Mouse (Mus musculus) CH12.LX (cell line): ENCODE data around the gene Ddx11. TPM values are rescaled to one million over a fixed set of nuclear protein-coding genes. Genes with fewer than 3 reads are reported as not detected.
"Not testable (repeated sequence)": the region's sequence is repeated elsewhere in the genome, so short reads cannot be mapped to it uniquely, and the experiment has no call there.

Source experiments
- DNase-seq: peaks from one replicate; pipeline ENCODE4 v3.0.0-alpha.2; 2013; ENCODE audit errors: extremely low read depth
- H3K27ac ChIP-seq: 2 replicates; pipeline ENCODE4 v1.5.1; 2012; ENCODE audit warnings: low read depth, mild to moderate bottlenecking, control low read depth, moderate library complexity; ENCODE audit not compliant: insufficient read depth
- H3K27me3 ChIP-seq: replicated peaks from 2 replicates; pipeline ENCODE3; 2012; ENCODE audit warnings: inconsistent platforms
- H3K36me3 ChIP-seq, 2 experiments: replicated peaks in 1 of 2; 2 replicates each; pipeline versions ENCODE3 to v1.6.1; 2012; ENCODE audit warnings: inconsistent platforms in 1 of 2, low read length in 1 of 2, mild to moderate bottlenecking in 1 of 2, mixed read lengths in 1 of 2, moderate library complexity in 1 of 2; ENCODE audit not compliant: control insufficient read depth in 1 of 2, insufficient read depth in 1 of 2
- H3K4me1 ChIP-seq, 2 experiments: 2 replicates each; pipeline ENCODE4 v1.6.1; 2012; ENCODE audit warnings: inconsistent platforms in 1 of 2, moderate library complexity in 1 of 2; ENCODE audit not compliant: insufficient read depth in 2 of 2, control insufficient read depth in 1 of 2
- H3K4me2 ChIP-seq: 2 replicates; pipeline ENCODE4 v1.6.1; 2012; ENCODE audit warnings: low read depth, mild to moderate bottlenecking, control low read depth; ENCODE audit not compliant: poor library complexity, insufficient read depth, severe bottlenecking
- H3K4me3 ChIP-seq, 3 experiments: fragments of 150-350 bp in 1 of 3; sonication (generic) in 1 of 3; replicated peaks in 1 of 3; 2 replicates each; pipeline versions ENCODE3 to v1.5.1; 2011 to 2012; ENCODE audit warnings: low read depth in 2 of 3, low read length in 2 of 3, mild to moderate bottlenecking in 2 of 3, moderate library complexity in 2 of 3, control low read depth in 1 of 3, improper control_type of control experiment in 1 of 3, inconsistent platforms in 1 of 3, mixed read lengths in 1 of 3; ENCODE audit not compliant: poor library complexity in 1 of 3
- H3K79me2 ChIP-seq: replicated peaks from 2 replicates; pipeline ENCODE4 v1.6.1; 2012; ENCODE audit warnings: mild to moderate bottlenecking, moderate library complexity; ENCODE audit not compliant: control insufficient read depth, poor library complexity, insufficient read depth, severe bottlenecking; ENCODE audit errors: extremely low read depth
- H3K9ac ChIP-seq: 2 replicates; pipeline ENCODE4 v1.6.1; 2012; ENCODE audit warnings: low read depth, mild to moderate bottlenecking, control low read depth, moderate library complexity; ENCODE audit not compliant: insufficient read depth
- H3K9me3 ChIP-seq: replicated peaks from 2 replicates; pipeline ENCODE3; 2012; ENCODE audit warnings: low read length, inconsistent platforms, mixed read lengths
- BHLHE40 ChIP-seq: IDR thresholded peaks from 2 replicates; pipeline ENCODE4 v1.6.1; 2011; ENCODE audit warnings: mild to moderate bottlenecking, low read depth, low read length, improper control_type of control experiment
- CTCF ChIP-seq, 2 experiments: IDR thresholded peaks in 1 of 2; conservative IDR thresholded peaks in 1 of 2; 2 replicates each; pipeline ENCODE4 v1.5.1; 2011 to 2012; ENCODE audit warnings: low read depth in 2 of 2, low read length in 2 of 2, improper control_type of control experiment in 1 of 2, inconsistent platforms in 1 of 2, mild to moderate bottlenecking in 1 of 2, moderate library complexity in 1 of 2
- E2F4 ChIP-seq: IDR thresholded peaks from 2 replicates; pipeline ENCODE4 v1.6.1; 2011; ENCODE audit warnings: low read depth, low read length, improper control_type of control experiment; ENCODE audit not compliant: insufficient replicate concordance
- GABPA ChIP-seq: IDR thresholded peaks from 2 replicates; pipeline ENCODE4 v1.6.1; 2012; ENCODE audit warnings: low read depth, low read length, improper control_type of control experiment, inconsistent platforms; ENCODE audit not compliant: insufficient replicate concordance
- IRF4 ChIP-seq: IDR thresholded peaks from 2 replicates; pipeline ENCODE4 v1.6.1; 2014; ENCODE audit warnings: low read depth, mild to moderate bottlenecking, inconsistent platforms, low read length, improper control_type of control experiment
- KAT2A ChIP-seq: IDR thresholded peaks from 2 replicates; pipeline ENCODE4 v1.6.1; 2012; ENCODE audit warnings: low read length, improper control_type of control experiment, inconsistent platforms; ENCODE audit not compliant: insufficient replicate concordance
- MAFK ChIP-seq: IDR thresholded peaks from 2 replicates; pipeline ENCODE4 v1.6.1; 2011; ENCODE audit warnings: low read length, improper control_type of control experiment; ENCODE audit not compliant: insufficient replicate concordance
- MAZ ChIP-seq: IDR thresholded peaks from 2 replicates; pipeline ENCODE4 v1.6.1; 2012; ENCODE audit warnings: low read depth, mild to moderate bottlenecking, inconsistent platforms, low read length, improper control_type of control experiment, moderate library complexity
- MEF2A ChIP-seq: IDR thresholded peaks from 2 replicates; pipeline ENCODE4 v1.6.1; 2014; ENCODE audit warnings: low read depth, mild to moderate bottlenecking, inconsistent platforms, low read length, improper control_type of control experiment, borderline replicate concordance
- NELFE ChIP-seq: IDR thresholded peaks from 2 replicates; pipeline ENCODE4 v1.6.1; 2011; ENCODE audit warnings: low read depth, low read length, improper control_type of control experiment
- PAX5 ChIP-seq: IDR thresholded peaks from 2 replicates; pipeline ENCODE4 v1.6.1; 2012; ENCODE audit warnings: low read length, inconsistent platforms, mixed read lengths
- SMC3 ChIP-seq: IDR thresholded peaks from 2 replicates; pipeline ENCODE4 v1.6.1; 2011; ENCODE audit warnings: low read depth, low read length, improper control_type of control experiment
- TCF12 ChIP-seq: IDR thresholded peaks from 2 replicates; pipeline ENCODE4 v1.6.1; 2014; ENCODE audit warnings: low read depth, mild to moderate bottlenecking, inconsistent platforms, low read length, improper control_type of control experiment
- UBTF ChIP-seq: IDR thresholded peaks from 2 replicates; pipeline ENCODE4 v1.6.1; 2012; ENCODE audit warnings: low read depth, mild to moderate bottlenecking, inconsistent platforms, low read length, improper control_type of control experiment, moderate library complexity
- USF1 ChIP-seq: IDR thresholded peaks from 2 replicates; pipeline ENCODE4 v1.6.1; 2014; ENCODE audit warnings: low read depth, mild to moderate bottlenecking, inconsistent platforms, low read length, improper control_type of control experiment
- USF2 ChIP-seq: conservative IDR thresholded peaks from 2 replicates; pipeline ENCODE4 v1.6.1; 2011; ENCODE audit warnings: low read depth, low read length, improper control_type of control experiment
- ZKSCAN1 ChIP-seq: IDR thresholded peaks from 2 replicates; pipeline ENCODE4 v1.6.1; 2012; ENCODE audit warnings: low read depth, inconsistent platforms, low read length, improper control_type of control experiment, borderline replicate concordance
- dilution Hi-C: fragments of 300-500 bp; cut with MboI; formaldehyde crosslinking; loops from 2 replicates; pipeline ENCODE4 v1.14.3; 2020; ENCODE audit warnings: low sequenced_read_pairs; ENCODE audit not compliant: extremely low pct_unique_long_range_greater_than_20kb, extremely low pct_ligation_motif_present
- in situ Hi-C: fragments of 300-500 bp; cut with MboI; formaldehyde crosslinking; loops from 3 replicates; pipeline ENCODE4 v1.14.3; 2019; ENCODE audit warnings: low sequenced_read_pairs, low pct_ligation_motif_present, low pct_unique_long_range_greater_than_20kb, mixed read lengths
- polyA plus RNA-seq: library from polyadenylated mRNA; unstranded; fragments of >175 nt; gene quantifications from 2 replicates; pipeline ENCODE4 v1.2.1, GENCODE M21; 2012; ENCODE audit warnings: low read depth; ENCODE audit not compliant: insufficient read length
- total RNA-seq, 2 experiments: library from RNA; depleted of rRNA; stranded (reverse); fragments of 300-350 nt in 1 of 2; fragments of >200 nt in 1 of 2; gene quantifications; 2 replicates each; pipeline ENCODE4 v1.2.3; 2012 to 2014

The Ddx11 gene
- total and polyA plus RNA-seq, 3 experiments = 11.8 to 21.5 (median 17.8) TPM

- Histone ChIP-seq H3K9me3 (no peaks in the 10 kb centered on the region), H3K36me3 (peaks cover 26 to 48% of the 10 kb centered on the region in 2 experiments), H3K4me3 (peak overlapping the region; percentile 23 to 83 (median 71)), H3K4me1 (peaks cover 0 to 18% of the 10 kb centered on the region in 2 experiments; a peak in 2 of 4 replicates), H3K27me3 (no peaks in the 10 kb centered on the region)
- peak; percentile 52 for DNase-seq
- peak in 1 of 2 experiments; percentile 65; a peak in 2 of 4 replicates for TF ChIP-seq CTCF (conservative IDR thresholded peaks at IDR 0.05 in 1 of 2, IDR thresholded peaks at IDR 0.05 in 1 of 2; ENCODE audit: low read depth in 2 of 2, low read length in 2 of 2)
- TF ChIP-seq NELFE = no peak
- TF ChIP-seq E2F4 = no peak
- TF ChIP-seq, all 38 proteins: peak for 1
- Histone ChIP-seq H3K27ac (no peak overlapping the region), H3K4me2 (peak overlapping the region; percentile 69), H3K79me2 (peaks cover 15% of the 10 kb centered on the region), H3K9ac (peak overlapping the region; percentile 81)
- dilution Hi-C loops (no loop called here), in situ Hi-C loops (no loop called here)
Observed at GRCm38 (mm10) chr17:66125211-66125610, 1.9 kb downstream of the Ddx11 start.

DNA sequence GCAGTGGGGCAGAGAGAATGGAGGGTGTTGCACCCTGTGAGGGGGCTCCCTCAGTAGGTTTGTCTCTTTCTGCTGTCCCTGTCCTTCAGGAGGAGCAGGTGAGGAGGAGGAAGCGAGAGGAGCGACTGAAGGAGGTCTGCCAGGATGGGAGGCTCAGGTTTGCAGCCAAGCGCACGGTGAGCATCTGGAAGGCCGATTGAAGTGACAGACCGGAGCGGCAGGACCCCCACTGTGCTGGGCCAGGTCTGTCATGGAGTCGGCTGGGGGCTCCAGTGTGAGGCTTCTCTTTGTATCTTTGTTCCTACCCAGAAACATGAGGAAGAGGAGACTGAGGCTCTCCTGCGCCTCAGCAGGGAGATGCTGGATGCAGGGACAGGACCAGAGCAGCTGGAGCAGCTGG lies 7.1 kb downstream of the Ddx11 start:
- no peak overlapping the region for H3K27ac ChIP-seq
- H3K9ac ChIP-seq = no peak overlapping the region
- DNase-seq = no peak
- H3K36me3 ChIP-seq = peaks cover 65 to 90% of the 10 kb centered on the region in 2 experiments
- dilution Hi-C loops = no loop called here
- in situ Hi-C loops = no loop called here
- H3K9me3 ChIP-seq = no peaks in the 10 kb centered on the region
- no peaks in the 10 kb centered on the region for H3K27me3 ChIP-seq
- no peak overlapping the region for H3K4me2 ChIP-seq
- H3K79me2 ChIP-seq = peaks cover 2% of the 10 kb centered on the region
- no peak for TF ChIP-seq MEF2A
- TF ChIP-seq SMC3 = no peak
- no peak for TF ChIP-seq GABPA
- TF ChIP-seq MAZ = no peak
- peaks cover 0 to 3% of the 10 kb centered on the region in 2 experiments; a peak in 2 of 4 replicates for H3K4me1 ChIP-seq
- H3K4me3 ChIP-seq = no peak overlapping the region

GRCm38 (mm10) chr17:66131212-66131611 lies 7.9 kb downstream of the Ddx11 start:
- no peak overlapping the region for H3K4me2 ChIP-seq
- no peak overlapping the region for H3K27ac ChIP-seq
- no peaks in the 10 kb centered on the region for H3K9me3 ChIP-seq
- peaks cover 72 to 95% of the 10 kb centered on the region in 2 experiments for H3K36me3 ChIP-seq
- no peaks in the 10 kb centered on the region; the same call in 1 of the 2 replicates for H3K79me2 ChIP-seq
- dilution Hi-C loops (no loop called here), in situ Hi-C loops (no loop called here)
- peak; percentile 44 for DNase-seq
- peak; percentile 20 to 73; a peak in 3 of 4 replicates for TF ChIP-seq CTCF (conservative IDR thresholded peaks at IDR 0.05 in 1 of 2, IDR thresholded peaks at IDR 0.05 in 1 of 2; ENCODE audit: low read depth in 2 of 2, low read length in 2 of 2)
- TF ChIP-seq USF1 = no peak
- peak; percentile 29 for TF ChIP-seq SMC3
- no peak for TF ChIP-seq ZKSCAN1
- no peak for TF ChIP-seq IRF4
- TF ChIP-seq MAFK = no peak
- TF ChIP-seq USF2 = no peak
- TF ChIP-seq TCF12 = no peak
- TF ChIP-seq BHLHE40 = no peak
- no peak for TF ChIP-seq PAX5
- TF ChIP-seq KAT2A = no peak
- no peak for TF ChIP-seq UBTF
- no peak overlapping the region for H3K4me3 ChIP-seq
- H3K4me1 ChIP-seq = no peaks in the 10 kb centered on the region
- no peaks in the 10 kb centered on the region for H3K27me3 ChIP-seq
- no peak overlapping the region for H3K9ac ChIP-seq

GRCm38 (mm10) chr17:66152706-66153662 lies 29.7 kb downstream of the Ddx11 start:
- in situ Hi-C loops = loop anchor here (10.0 kb wide), 1 partner anchor 62 kb away; no protein-coding TSS in a partner anchor
- H3K4me1 ChIP-seq, H3K79me2 ChIP-seq, H3K9me3 ChIP-seq, H3K9ac ChIP-seq, H3K4me3 ChIP-seq, H3K4me2 ChIP-seq, DNase-seq, dilution Hi-C loops, H3K27ac ChIP-seq, H3K27me3 ChIP-seq: not testable (repeated sequence)
- peaks cover 44 to 50% of the 10 kb centered on the region in 2 experiments for H3K36me3 ChIP-seq
